Mouse (Mus musculus) liver, adult 2 months (tissue): ENCODE measurements around the gene Rpl10a.
"Not testable (repeated sequence)": the region's sequence is repeated elsewhere in the genome, so short reads cannot be mapped to it uniquely, and the experiment has no call there.

Experiments
- CTCF ChIP-seq: fragments of 200-500 bp; IDR thresholded peaks from 2 replicates; pipeline ENCODE4 v1.5.1; 2011; ENCODE audit warnings: low read depth, low read length, control low read depth
- POLR2A ChIP-seq: fragments of 200-500 bp; IDR thresholded peaks from 2 replicates; pipeline ENCODE4 v1.6.1; 2011; ENCODE audit warnings: low read length, control low read depth; ENCODE audit not compliant: insufficient read depth; ENCODE audit errors: extremely low read depth

GRCm38 (mm10) chr17:28358576-28359261 lies 30.4 kb downstream of the Rpl10a start:
- not testable (repeated sequence) for TF ChIP-seq CTCF, POLR2A
